Mouse (Mus musculus): ENCODE results near the gene Gm8439.

The Gm8439 gene

GRCm38 (mm10) chr4:120612304-120613080, 23.9 kb downstream of the Gm8439 start:
- DNase-seq (ENCODE audit: low spot score in 2 of 2), result no peak

- no peak for DNase-seq (ENCODE audit: low spot score in 2 of 2)
Measured at GRCm38 (mm10) chr4:120613691-120614329, 25.3 kb downstream of the Gm8439 start.

- no peak for DNase-seq (ENCODE audit: low spot score in 2 of 2)
Measured at GRCm38 (mm10) chr4:120614644-120615043, 26.1 kb downstream of the Gm8439 start.

GRCm38 (mm10) chr4:120615528-120616081, 27.1 kb downstream of the Gm8439 start:
- DNase-seq (ENCODE audit: low spot score in 2 of 2), result no peak

- DNase-seq (ENCODE audit: low spot score in 2 of 2), result no peak
Measured at GRCm38 (mm10) chr4:120616199-120617025, 27.9 kb downstream of the Gm8439 start.

GRCm38 (mm10) chr4:120627728-120628127, 39.2 kb downstream of the Gm8439 start:
- DNase-seq (ENCODE audit: low spot score in 2 of 2), result no peak

- no peak for DNase-seq (ENCODE audit: low spot score in 2 of 2)
Measured at GRCm38 (mm10) chr4:120630218-120630931, 41.8 kb downstream of the Gm8439 start.

- DNase-seq (ENCODE audit: low spot score in 2 of 2), result no peak
Measured at GRCm38 (mm10) chr4:120631828-120632227, 43.3 kb downstream of the Gm8439 start.

GRCm38 (mm10) chr4:120635351-120635750, 46.8 kb downstream of the Gm8439 start:
- DNase-seq (ENCODE audit: low spot score in 2 of 2), result no peak

GRCm38 (mm10) chr4:120641946-120642345, 53.4 kb downstream of the Gm8439 start:
- no peak for DNase-seq (ENCODE audit: low spot score in 2 of 2)

GRCm38 (mm10) chr4:120643899-120644298, 55.4 kb downstream of the Gm8439 start:
- DNase-seq (ENCODE audit: low spot score in 2 of 2), result no peak

GRCm38 (mm10) chr4:120649369-120650207, 61.0 kb downstream of the Gm8439 start:
- no peak for DNase-seq (ENCODE audit: low spot score in 2 of 2)

- DNase-seq (ENCODE audit: low spot score in 2 of 2), result no peak
Measured at GRCm38 (mm10) chr4:120650208-120650592, 61.7 kb downstream of the Gm8439 start.

GRCm38 (mm10) chr4:120655898-120656297, 67.4 kb downstream of the Gm8439 start:
- DNase-seq (ENCODE audit: low spot score in 2 of 2), result no peak
